Mouse (Mus musculus): Measurements from ENCODE around the gene Zfp597. TPM values are rescaled to one million over a fixed set of nuclear protein-coding genes. Genes with fewer than 3 reads are reported as not detected.

The Zfp597 gene
- 29.4 TPM for polyA plus RNA-seq (2014; fragmentation: Illumina TruSeq; extraction: RNeasy Lipid Tissue Mini Kit (QIAGEN cat#74804); ENCODE audit: low read depth, low replicate concordance)

GRCm38 (mm10) chr16:3884201-3885064, at the start of gene Zfp597, which contains the start of gene Gm20695:
Gene Zfp597, minus strand, starts transcription at chr16:3884561.
Gene Gm20695, plus strand, starts transcription at chr16:3884648.

GRCm38 (mm10) chr16:3908537-3909111, 24.3 kb upstream of the Zfp597 start, which contains the start of the genes 1700037C18Rik and Cluap1:
Gene 1700037C18Rik, minus strand, starts transcription at chr16:3908689.
Gene Cluap1, plus strand, starts transcription at chr16:3908801.

DNA sequence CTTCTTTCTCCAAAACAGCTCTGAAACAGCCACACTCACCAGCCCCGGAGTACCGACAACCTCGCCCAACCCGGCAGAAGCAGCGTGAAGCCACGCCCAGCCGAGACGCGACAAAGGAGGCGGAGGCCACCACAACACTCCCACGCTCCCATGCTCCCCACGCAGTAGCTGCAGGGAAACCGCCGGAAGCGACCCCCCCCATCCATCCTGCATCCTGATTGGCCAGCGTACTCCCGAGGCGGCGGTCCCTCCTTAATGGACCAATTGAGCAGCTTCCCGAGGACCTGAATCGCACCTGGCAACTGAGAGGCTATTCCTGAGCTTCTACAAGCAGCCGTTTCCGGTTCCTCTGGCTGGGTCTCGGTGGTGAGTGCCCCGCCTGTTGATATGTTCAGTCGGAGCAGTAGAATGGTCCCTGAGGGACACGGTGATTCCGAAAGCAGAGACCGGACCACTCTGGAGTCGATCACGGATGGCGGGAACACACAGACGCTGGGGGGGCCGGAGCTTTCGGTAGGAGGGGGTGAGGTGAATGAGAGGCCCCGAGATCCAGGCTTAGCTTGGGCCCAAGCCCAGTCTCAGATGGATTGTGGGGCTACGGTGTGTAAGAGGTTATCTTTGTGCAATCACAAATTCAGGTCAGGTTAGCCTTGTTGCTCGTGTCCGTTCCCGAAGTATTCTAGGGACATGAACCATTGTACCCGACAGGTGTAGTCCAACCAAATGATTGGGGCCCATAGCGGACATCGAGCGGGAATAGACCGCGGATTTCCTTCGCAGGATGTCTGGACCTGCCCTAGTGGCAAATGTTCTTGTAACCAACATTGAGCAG, 11.9 kb downstream of the Zfp597 start, which contains the start of gene Naa60:
Gene Naa60, plus strand, starts transcription at position 160 of the 832 bp plus-strand sequence.

GRCm38 (mm10) chr16:3846711-3847518, 37.4 kb downstream of the Zfp597 start, which contains the start of gene Zfp174:
Gene Zfp174, plus strand, starts transcription at chr16:3847268.

DNA sequence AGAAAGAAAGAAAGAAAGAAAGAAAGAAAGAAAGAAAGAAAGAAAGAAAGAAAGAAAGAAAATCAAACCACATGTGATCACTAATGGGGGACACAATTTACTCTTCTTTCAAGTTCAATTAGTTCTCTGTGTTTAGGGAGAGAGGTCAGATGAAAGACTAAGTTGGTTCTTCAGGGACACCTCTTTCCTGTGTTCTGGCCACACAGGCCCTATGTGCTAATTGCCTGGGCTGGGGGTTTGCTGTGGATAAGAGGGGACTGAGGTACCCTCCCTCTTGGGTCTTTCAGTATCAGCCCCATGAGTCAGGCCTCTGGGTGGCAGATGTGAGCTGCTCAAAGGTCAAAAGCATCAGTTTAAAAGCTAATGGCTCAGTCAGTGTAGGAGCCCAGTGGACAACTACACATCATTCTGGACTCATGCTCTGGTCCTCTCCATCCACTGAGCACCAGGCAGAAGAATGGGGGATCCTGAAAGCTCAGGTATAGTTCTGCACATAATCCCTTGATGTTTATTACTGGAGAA, 53.7 kb downstream of the Zfp597 start, which contains the start of gene Olfr15:
Gene Olfr15, plus strand, starts transcription at position 291 of the 522 bp plus-strand sequence.

Other genes starting within 250 kb of the Zfp597 start
- gene Mefv, start 166.5 kb downstream of the Zfp597 start, polyA plus RNA-seq (2014; fragmentation: Illumina TruSeq; extraction: RNeasy Lipid Tissue Mini Kit (QIAGEN cat#74804); ENCODE audit: low read depth, low replicate concordance): not detected
- 41.5 TPM for gene Zfp263, start 140.5 kb downstream of the Zfp597 start, polyA plus RNA-seq (2014; fragmentation: Illumina TruSeq; extraction: RNeasy Lipid Tissue Mini Kit (QIAGEN cat#74804); ENCODE audit: low read depth, low replicate concordance)
- gene Olfr15, start 53.7 kb downstream of the Zfp597 start, polyA plus RNA-seq (2014; fragmentation: Illumina TruSeq; extraction: RNeasy Lipid Tissue Mini Kit (QIAGEN cat#74804); ENCODE audit: low read depth, low replicate concordance): not detected
- 34.5 TPM for gene Zfp174, start 37.3 kb downstream of the Zfp597 start, polyA plus RNA-seq (2014; fragmentation: Illumina TruSeq; extraction: RNeasy Lipid Tissue Mini Kit (QIAGEN cat#74804); ENCODE audit: low read depth, low replicate concordance)
- gene Naa60, start 12.2 kb downstream of the Zfp597 start, polyA plus RNA-seq (2014; fragmentation: Illumina TruSeq; extraction: RNeasy Lipid Tissue Mini Kit (QIAGEN cat#74804); ENCODE audit: low read depth, low replicate concordance): 202 TPM
- 1.4 TPM for gene Gm20695, start 87 bp upstream of the Zfp597 start, polyA plus RNA-seq (2014; fragmentation: Illumina TruSeq; extraction: RNeasy Lipid Tissue Mini Kit (QIAGEN cat#74804); ENCODE audit: low read depth, low replicate concordance)
- not detected for gene 1700037C18Rik, start 24.1 kb upstream of the Zfp597 start, polyA plus RNA-seq (2014; fragmentation: Illumina TruSeq; extraction: RNeasy Lipid Tissue Mini Kit (QIAGEN cat#74804); ENCODE audit: low read depth, low replicate concordance)
- 30.6 TPM for gene Cluap1, start 24.2 kb upstream of the Zfp597 start, polyA plus RNA-seq (2014; fragmentation: Illumina TruSeq; extraction: RNeasy Lipid Tissue Mini Kit (QIAGEN cat#74804); ENCODE audit: low read depth, low replicate concordance)
- 2.0 TPM for gene Nlrc3, start 92.1 kb upstream of the Zfp597 start, polyA plus RNA-seq (2014; fragmentation: Illumina TruSeq; extraction: RNeasy Lipid Tissue Mini Kit (QIAGEN cat#74804); ENCODE audit: low read depth, low replicate concordance)
- 14.1 TPM for gene Slx4, start 119.2 kb upstream of the Zfp597 start, polyA plus RNA-seq (2014; fragmentation: Illumina TruSeq; extraction: RNeasy Lipid Tissue Mini Kit (QIAGEN cat#74804); ENCODE audit: low read depth, low replicate concordance)
- gene Dnase1, start 152.4 kb upstream of the Zfp597 start, polyA plus RNA-seq (2014; fragmentation: Illumina TruSeq; extraction: RNeasy Lipid Tissue Mini Kit (QIAGEN cat#74804); ENCODE audit: low read depth, low replicate concordance): not detected
- 83.5 TPM for gene Trap1, start 193.3 kb upstream of the Zfp597 start, polyA plus RNA-seq (2014; fragmentation: Illumina TruSeq; extraction: RNeasy Lipid Tissue Mini Kit (QIAGEN cat#74804); ENCODE audit: low read depth, low replicate concordance)

Data from adrenal gland, adult 10 weeks (tissue).